Mouse (Mus musculus) testis, postnatal 14 days (tissue): ENCODE results near the gene Kif16b.

Source experiments
- DNase-seq: peaks from one replicate; pipeline ENCODE4 v3.0.0; 2021; ENCODE audit warnings: low spot score

The Kif16b gene

DNA sequence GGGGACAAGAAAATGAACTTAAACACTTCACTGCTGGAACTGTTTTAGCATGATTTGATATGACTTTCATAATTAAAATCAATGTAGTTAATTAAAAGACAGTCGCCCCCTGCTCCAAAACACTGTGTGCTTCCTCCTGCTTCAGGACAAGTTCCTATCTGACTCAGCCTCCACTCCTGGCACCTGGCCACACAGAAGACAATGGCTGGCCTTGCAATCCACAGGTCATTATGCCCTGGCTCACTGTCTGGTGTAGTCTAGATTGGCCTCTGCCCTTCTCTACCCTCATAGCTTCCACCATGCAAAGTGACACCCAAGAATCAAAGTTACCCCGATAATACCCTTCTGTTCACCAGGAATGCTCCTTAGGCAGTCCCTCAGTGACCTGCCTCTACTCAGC is 26.8 kb downstream of the Kif16b start:
- DNase-seq, result peak; percentile 58

DNA sequence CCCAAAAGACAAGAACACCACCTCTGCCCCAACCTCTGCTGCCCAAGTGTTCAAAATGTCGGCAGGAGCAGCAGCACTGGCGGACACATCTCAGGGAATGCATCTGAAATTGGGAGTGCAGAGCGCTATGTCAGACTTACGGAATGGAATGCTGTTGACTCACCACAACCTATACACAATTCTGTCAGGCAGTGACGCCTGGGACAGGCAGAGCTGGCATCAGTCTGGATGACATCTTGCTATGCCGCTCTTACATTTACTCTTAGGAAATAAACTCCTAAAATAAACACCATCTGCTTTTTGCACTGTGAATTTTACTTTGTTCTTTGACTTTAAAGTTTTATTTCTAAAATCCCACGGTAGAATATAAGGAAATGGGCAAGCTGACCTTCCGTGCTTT is 31.3 kb downstream of the Kif16b start:
- no peak for DNase-seq

- DNase-seq, result no peak
Measured at GRCm38 (mm10) chr2:142867481-142867880, 33.9 kb downstream of the Kif16b start.

- no peak for DNase-seq
Measured at GRCm38 (mm10) chr2:142860994-142861393, 40.3 kb downstream of the Kif16b start.

DNA sequence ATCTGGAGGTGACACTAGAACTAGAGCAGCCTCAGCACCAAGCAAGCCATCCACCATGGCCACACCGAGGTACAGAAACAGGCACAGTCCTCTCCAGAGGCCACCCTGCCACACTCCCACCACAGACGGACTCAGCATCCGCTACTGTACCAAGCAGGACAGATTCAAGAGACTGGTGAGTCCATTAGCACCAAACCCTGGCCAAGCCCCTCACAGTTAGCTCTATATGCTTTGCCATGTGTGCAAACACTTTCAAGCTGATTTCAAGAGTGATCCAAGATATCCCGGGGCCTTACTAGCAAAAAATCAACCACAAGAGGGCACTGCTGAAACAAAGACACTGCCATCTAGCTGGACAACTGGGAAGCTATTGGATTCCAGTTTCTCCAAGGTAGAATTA is 41.9 kb downstream of the Kif16b start:
- no peak for DNase-seq

DNA sequence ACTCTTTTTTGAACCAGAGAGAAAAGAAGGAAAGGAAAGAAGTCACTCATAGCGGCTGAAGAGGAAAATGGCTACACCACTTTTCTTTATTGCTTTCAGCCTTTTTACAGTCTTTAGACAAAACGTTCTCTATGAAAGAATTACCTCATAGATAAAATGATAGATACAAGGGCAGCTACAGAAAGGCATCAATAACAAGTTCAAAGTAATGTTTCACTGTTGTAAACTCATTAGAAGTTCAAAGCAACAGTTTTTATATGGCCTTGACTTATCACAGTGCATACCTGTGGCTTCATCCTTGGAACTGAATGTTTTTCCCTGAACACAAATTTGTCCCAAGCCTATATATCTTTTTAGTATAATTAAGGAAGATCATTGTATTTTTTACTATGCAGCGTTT is 62.6 kb downstream of the Kif16b start:
- no peak for DNase-seq

DNA sequence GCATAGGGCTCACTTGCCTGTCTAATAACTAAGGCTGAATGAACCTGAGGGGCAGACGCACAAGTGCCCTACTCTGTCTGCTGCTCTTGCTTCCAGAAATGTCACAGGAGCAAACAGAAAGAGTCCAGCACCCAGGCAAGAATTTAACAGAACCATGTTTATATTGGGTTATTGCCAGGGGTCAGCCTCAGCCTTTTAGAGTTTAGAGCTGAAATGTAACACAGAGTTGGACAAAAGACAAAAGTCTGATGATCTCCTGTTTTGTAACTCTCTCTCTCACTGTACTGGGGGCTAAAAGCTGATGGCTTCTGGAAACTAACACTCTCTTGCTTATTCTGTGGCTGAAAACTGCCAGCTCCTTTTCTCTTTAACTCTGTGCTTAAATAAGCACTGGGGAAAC is 63.2 kb downstream of the Kif16b start:
- no peak for DNase-seq

DNA sequence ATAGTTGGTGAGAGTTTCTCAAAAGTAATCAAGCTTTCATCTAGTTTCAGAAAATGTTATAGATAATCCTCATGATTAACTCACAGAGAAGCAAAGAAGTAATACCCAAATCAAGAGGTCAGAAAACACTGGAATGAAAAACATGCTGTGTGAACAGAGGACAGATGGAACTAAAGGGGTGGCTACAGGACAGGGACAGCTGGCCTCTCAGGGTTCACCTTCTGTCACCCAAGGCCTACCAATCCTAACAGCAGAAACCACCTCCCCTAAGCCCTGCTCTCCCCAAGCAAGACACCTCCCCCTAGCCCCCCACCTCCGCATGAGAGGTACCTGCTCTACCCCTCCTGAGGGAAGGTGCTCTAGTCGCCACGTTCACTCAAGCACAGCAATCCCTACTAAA is 66.6 kb downstream of the Kif16b start:
- no peak for DNase-seq

DNA sequence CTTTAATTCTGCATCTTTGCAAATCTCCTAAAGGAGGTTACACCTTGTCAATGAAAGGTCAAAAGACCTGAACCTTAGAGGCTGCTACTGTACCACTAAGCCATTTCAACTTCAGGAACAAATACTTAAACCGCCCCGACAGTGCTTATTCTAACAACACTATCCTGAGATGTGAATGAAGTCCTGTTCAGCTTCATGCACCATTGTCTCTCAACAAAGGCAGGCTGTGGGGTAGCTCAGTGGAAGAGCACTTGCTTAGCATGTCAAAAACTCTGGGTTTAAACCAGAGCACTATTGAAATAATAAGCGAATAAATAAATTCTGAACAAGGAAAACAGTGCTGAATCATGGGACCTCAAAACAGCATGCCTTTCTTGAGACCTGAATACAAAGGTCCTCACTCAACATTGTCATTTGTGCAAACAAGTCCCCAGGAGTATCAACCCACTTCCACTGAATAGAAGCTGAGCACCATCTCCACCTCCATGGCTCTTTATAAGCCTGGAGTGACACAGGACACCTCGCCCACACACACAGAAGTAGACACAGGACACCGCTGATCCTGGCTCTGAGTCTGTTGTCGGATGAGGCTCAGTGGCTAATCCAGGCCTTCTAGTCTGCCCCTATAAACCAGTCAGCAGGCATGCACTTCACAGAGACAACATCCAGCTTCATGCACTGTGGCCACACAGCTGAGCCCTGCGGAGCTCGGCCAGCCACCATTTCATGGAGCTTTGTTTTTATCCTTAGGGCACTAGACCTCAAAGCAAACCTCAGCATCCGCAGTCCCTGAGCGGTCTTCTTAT is 68.5 kb downstream of the Kif16b start:
- DNase-seq, result no peak

DNA sequence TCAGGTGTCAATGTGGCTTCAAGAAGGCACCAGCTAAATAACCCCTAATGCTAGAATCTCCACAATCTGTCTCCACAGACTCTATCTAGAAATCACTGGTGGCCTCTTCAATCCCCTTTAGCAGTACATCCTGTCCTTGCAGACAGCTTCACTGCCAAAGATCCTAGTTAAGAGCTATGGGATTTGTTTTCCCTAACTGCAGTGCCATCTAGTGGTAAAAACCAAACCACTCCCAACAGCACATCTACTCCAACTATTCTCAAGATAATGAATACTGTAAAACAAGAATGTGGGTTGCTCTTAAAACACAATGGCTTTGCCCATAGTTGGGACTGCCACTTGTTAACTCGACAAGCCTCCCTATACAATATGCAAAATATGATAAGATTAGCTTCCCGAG is 88.3 kb downstream of the Kif16b start:
- peak; percentile 6 for DNase-seq

GRCm38 (mm10) chr2:142803760-142804448 is 97.4 kb downstream of the Kif16b start:
- no peak for DNase-seq

- no peak for DNase-seq
Measured at GRCm38 (mm10) chr2:142797310-142797709, 104.0 kb downstream of the Kif16b start.

DNA sequence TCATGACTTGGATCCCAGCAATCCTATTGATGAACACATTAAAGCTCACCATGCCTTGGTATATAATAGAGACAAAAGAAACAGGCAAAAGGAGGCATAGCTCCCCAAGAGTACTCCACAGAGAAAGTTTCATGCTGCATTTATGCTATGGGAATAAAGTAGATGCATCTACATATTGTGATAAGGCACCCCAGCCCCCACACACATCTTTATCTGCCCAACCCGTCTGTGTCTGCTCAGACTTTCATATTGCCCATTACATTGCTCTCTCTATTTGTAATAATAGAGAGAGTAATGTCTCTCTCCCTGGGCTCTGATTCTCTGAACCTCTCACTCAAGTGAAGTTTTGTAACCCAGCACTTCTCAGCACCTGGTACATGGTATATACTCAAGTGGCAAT is 126.0 kb downstream of the Kif16b start:
- no peak for DNase-seq

DNA sequence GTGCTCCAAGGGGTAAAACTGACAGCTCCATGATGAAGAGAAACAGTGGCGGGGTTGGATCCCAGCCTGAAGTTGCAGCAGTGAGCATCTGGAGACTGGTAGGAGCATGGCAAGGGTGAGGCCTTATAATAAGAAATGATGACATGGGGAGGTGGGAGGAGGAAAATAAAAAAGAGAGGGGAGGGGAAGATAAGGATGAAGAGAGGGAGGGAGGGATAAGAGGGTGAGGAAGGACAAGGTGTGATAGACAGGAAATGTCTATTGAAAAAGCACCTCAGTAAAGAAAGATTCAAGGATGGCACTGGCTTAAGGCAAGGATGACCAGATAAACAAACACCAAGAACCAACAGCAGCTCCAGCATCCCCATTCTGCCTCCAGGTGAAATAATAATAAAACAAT is 126.6 kb downstream of the Kif16b start:
- DNase-seq, result no peak

- DNase-seq, result no peak
Measured at GRCm38 (mm10) chr2:142769647-142770121, 131.6 kb downstream of the Kif16b start.

- no peak for DNase-seq
Measured at GRCm38 (mm10) chr2:142764276-142764675, 137.1 kb downstream of the Kif16b start.

- no peak for DNase-seq
Measured at GRCm38 (mm10) chr2:142760843-142761242, 140.5 kb downstream of the Kif16b start.

DNA sequence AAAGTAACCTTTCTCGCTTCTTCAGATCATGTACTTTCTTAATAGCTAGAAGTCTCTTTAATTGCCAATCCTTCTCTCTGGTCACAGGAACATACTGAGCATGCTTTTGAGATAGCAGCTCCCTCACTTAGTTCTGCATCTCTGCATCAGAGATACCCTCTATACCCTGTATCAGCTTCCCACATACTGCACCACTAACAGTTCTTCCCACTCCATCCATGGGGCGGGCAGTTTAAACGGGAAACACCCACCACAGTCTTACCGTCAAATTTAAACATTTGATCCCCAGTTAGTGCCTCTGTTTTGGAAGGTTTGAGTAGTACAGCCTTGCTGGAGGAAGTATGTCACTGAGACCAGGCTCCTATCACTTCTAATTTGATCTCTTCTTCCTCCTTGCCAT is 142.1 kb downstream of the Kif16b start:
- DNase-seq, result no peak

- no peak for DNase-seq
Measured at GRCm38 (mm10) chr2:142758091-142758765, 143.1 kb downstream of the Kif16b start.

GRCm38 (mm10) chr2:142739338-142739737 is 162.0 kb downstream of the Kif16b start:
- no peak for DNase-seq

- no peak for DNase-seq
Measured at GRCm38 (mm10) chr2:142738488-142738887, 162.8 kb downstream of the Kif16b start.

DNA sequence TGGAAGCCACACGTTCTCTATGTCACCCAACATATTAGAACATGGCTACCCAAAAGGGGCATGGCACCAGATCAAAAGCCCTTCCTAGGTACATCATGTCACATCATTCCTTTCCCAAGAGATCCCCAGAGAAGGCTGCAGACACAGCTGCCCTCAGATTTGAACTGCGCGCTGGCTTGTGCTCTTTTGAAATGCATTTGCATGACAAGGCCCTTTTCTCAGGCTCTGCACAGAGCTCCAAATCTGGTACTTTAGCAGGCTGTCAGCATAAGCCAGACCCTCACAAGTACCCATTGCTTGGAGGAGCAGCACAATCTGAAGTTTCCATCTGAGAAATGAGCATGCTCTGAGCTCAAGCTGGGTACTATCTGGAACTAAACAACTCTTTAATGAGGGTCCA is 165.6 kb downstream of the Kif16b start:
- no peak for DNase-seq

DNA sequence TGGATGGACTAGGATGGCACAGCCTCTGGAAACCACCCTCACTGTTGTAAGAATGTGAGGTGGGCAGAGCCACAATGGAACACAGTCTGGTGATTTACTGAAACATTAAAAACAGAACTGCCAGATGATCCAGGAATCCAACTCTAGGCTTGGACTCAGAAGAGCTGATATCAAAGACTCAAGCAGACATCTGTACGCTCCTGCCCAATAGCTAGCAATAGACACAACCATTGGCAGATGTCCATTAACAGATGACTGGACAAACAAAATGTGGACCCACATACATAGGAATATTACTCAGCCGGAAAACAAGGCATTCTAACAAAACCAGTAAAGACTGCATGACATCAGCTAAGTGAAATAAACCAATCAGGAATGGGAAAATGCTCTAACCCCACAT is 167.3 kb downstream of the Kif16b start:
- DNase-seq, result no peak
